Mouse (Mus musculus): ENCODE results near the gene Arntl.
A peak's percentile ranks its signal among the peaks of the same experiment; 100 is the strongest.

Gene Arntl

DNA sequence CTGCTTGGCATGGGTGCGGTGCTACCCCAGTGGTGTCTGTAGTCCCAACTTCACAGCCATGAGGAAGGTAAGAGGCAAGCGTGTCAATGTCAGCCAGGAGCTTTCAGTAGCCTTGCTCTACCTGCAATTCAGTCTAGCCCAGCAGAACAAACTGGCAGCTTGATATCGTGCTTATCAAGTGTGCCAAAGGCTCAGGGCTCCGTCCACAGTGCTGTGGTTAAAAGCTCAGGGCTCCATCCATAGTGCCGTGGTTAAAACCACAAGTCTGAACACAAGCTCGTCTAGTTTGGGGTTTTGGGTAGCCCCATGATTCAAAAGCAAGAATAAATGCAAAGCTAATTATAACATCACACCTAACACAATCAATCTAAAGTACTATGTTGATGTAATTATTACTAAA is 87.3 kb downstream of the Arntl start:
- DNase-seq (ENCODE audit: low spot score) = no peak

- DNase-seq (ENCODE audit: low spot score) = no peak
Measured at GRCm38 (mm10) chr7:113295077-113295890, 88.0 kb downstream of the Arntl start.

- DNase-seq (ENCODE audit: low spot score) = no peak
Measured at GRCm38 (mm10) chr7:113297813-113298212, 90.5 kb downstream of the Arntl start.

- DNase-seq (ENCODE audit: low spot score) = no peak
Measured at GRCm38 (mm10) chr7:113310136-113310535, 102.9 kb downstream of the Arntl start.

- DNase-seq (ENCODE audit: low spot score) = peak; percentile 48
Measured at GRCm38 (mm10) chr7:113311784-113312183, 104.5 kb downstream of the Arntl start.

DNA sequence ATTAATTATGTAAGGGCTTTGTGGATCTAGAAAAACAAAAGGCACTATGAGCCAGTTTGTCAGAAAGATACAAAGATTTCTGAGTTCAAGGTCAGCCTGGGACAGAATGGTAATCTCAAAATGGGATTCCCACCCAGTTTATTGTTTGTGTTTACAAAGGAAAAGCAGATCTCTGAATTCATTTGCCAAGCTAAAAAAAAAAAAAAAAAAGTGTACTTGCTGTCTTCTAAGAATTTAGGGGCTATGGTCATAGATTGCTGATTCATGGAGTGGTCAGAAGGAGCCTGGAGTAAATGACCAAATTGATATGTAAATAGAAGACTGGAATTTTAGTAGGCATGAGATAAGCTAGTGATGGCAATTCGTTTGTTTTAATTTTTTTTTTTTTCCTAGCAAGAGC is 112.9 kb downstream of the Arntl start:
- no peak for DNase-seq (ENCODE audit: low spot score)

GRCm38 (mm10) chr7:113334036-113334435 is 126.8 kb downstream of the Arntl start:
- DNase-seq (ENCODE audit: low spot score) = no peak

DNA sequence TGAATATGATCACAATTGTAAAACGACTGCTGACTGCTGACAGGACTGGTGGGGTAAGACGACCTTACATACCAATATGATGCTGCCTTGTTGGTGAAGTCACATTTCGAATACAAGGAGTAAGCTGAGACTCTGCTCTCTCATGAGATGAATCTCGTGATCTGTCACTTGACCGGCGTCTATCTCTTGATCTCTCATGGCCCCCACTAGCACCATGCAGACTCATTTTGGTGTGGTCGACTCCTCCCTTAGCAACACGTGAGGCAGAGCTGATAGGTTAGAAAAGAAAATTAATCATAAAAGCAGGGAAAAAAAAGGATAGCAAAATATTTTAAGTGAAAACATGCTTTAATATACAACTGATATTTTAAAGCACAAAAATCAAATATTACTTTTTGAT is 128.0 kb downstream of the Arntl start:
- DNase-seq (ENCODE audit: low spot score) = no peak

GRCm38 (mm10) chr7:113347271-113347670 is 140.0 kb downstream of the Arntl start:
- no peak for DNase-seq (ENCODE audit: low spot score)

DNA sequence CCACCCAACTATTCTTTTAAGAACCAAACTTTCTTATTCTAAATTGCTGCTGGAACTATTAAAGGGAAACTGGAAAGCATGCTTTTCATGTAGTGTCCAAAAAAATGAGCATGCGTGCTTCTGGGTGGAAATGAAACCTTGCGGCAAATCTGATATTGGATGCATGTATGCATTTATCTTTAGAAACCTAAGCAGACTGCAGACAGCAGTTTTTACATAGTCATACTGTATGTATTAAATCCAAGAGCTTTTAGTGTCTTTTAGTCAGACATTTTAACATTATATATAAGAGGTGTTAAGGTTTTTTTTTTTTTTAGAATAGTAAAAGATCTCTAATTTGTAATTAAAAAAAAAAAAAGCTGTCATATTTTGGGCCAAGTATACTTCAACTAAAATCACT is 140.4 kb downstream of the Arntl start:
- DNase-seq (ENCODE audit: low spot score) = no peak

DNA sequence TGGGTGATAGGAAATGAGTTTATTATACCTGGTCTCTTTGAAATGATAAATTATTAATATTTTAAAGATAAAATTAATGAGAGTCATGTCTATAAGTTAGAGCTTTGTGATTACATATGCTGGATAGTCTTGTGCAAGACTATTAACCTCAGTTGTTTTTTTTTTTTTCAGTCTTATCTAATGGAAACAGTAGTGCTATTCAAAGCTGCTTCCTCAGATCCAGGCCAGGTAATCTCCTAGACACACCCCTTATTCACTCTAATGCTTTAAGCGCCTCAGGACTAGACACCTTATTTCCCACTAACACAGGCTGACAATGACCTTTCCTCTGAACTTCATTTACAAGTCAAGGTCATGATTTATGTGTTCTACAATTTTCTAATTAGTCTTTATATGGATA is 141.8 kb downstream of the Arntl start:
- DNase-seq (ENCODE audit: low spot score) = no peak
